Mouse (Mus musculus) adrenal gland, adult 2 months (tissue): ENCODE results near the gene Cdc42bpb. TPM values are rescaled to one million over a fixed set of nuclear protein-coding genes. Genes with fewer than 3 reads are reported as not detected.
A peak's percentile ranks its signal among the peaks of the same experiment; 100 is the strongest.

ENCODE experiments used
- DNase-seq: peaks from one replicate; pipeline ENCODE4 v3.0.0; 2021
- long read RNA-seq: library from polyadenylated mRNA; stranded (forward); transcript quantifications from one replicate; pipeline ENCODE4 v2.0.0, GENCODE M21; 2021
- polyA plus RNA-seq: library from polyadenylated mRNA; depleted of rRNA; stranded (reverse); fragments of >200 nt; gene quantifications from 2 replicates; pipeline ENCODE4 v1.2.3, GENCODE M21; 2012; rRNA removed
- total RNA-seq, 2 experiments: library from RNA; stranded (reverse); gene quantifications; 2 replicates each; pipeline ENCODE4 v1.2.3; 2021

The Cdc42bpb gene
- total RNA-seq, result 100 to 1,000 TPM; 119 to 120 TPM
- 339 and 354 TPM in 2 replicates for polyA plus RNA-seq
- long read RNA-seq, full-length matches to known transcripts, result 6 of 25 reads
- long read RNA-seq, partial matches to known transcripts, result 13 of 25 reads
- long read RNA-seq, other reads (novel, unspliced or antisense), result 6 of 25 reads

DNA sequence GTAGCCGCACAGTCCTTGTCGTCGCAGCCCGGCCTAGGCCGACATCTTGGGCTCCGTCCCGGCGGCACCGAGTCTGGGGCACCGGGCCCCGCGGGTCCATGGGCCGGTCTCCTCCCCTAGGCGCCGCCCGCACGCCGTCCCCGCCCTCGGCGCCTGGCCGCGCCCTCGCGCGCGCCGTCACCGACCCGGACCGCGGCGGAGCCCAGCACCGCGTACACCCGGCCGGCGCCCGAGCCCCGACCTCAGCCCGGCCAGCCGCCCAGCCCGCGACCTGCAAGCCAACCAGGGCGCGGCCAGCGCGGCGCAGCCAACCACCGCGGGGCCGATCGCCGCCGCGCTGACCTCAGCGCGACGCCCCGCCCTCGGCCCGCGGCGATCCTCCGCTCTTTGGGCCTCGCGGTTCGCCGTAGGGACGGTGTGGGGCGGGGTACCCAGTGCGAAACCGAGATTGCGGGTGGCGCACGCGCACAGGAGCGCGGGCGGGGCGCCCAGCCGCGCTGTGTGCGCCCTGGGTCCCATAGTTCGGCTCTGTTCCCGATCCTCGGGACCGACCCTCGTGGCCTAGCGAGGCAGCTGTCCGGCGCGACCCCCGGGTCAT is at the start of gene Cdc42bpb:
Gene Cdc42bpb (minus strand): TSS at position 343 of the 598 bp plus-strand sequence.
- peak; percentile 98 for DNase-seq

DNA sequence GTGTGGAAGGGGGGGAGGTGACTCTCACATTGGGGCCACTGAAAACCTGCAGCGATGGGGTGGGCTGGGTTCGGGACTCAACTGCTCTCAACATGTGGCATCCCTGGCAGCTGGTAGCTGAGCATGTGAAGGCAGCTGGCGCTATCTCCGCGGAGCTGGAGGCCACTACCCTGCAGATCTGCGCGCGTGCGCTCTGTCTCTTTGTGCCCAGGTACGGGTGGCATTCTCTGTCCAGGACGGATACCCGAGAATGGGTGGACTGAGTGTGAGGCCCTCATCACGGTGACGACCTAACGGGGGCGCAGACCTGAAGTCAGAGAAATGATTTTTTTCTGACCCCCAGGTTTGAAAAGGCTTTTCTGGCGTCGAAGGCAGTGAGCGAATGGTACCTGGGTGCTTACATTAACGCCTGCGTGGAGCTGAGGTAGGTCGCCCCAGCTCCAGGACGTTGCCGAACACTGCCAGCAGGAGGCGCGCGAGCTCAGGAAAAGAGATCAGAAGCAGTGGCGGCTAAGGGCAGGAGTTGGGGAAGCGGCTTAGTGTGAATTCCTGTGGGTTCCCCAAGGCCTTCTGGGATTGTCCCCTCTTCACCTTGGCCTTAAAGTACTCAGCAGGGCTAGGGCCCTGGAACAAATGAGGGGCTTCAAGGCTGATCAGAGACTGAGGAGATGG is 48.4 kb upstream of the Cdc42bpb start:
- DNase-seq, result peak; percentile 91

DNA sequence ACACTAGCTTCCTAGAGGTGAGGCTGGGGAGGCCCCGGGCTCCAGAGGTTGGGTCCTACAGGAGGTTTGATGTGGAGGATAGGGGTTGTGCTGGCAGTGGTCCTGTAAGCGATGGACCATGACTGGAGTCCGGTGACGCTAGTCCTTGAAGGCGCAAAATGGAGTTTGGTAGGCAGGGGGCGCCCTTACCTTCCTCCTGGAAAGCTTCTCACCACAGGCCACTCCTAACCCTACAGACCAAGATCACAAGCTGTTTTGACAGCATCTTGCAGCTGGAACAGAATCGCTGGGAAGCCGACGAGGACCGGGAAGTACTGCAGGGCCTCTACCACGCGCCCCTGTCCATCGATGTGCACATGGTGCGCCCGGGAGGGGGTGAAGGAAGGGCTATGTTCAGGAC is 47.7 kb upstream of the Cdc42bpb start:
- peak; percentile 87 for DNase-seq

DNA sequence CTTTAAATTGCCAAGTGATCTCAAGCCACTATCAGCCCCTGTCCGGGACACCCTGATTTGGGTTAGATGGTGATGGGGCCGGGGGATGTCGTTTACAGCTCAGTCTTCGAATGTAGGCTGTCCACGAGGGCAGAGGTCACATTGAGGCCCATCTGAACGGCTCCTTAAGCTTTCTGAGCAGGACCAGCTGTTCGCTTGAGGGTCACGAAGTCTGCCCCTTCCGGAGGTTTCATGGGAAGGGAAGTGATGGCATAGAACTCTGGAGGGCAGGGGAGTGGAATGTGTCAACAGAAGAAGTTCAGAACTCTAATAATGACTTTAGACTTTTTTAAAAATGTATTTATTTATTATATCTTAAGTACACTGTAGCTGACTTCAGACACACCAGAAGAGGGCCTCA is 47.0 kb upstream of the Cdc42bpb start:
- DNase-seq, result no peak

DNA sequence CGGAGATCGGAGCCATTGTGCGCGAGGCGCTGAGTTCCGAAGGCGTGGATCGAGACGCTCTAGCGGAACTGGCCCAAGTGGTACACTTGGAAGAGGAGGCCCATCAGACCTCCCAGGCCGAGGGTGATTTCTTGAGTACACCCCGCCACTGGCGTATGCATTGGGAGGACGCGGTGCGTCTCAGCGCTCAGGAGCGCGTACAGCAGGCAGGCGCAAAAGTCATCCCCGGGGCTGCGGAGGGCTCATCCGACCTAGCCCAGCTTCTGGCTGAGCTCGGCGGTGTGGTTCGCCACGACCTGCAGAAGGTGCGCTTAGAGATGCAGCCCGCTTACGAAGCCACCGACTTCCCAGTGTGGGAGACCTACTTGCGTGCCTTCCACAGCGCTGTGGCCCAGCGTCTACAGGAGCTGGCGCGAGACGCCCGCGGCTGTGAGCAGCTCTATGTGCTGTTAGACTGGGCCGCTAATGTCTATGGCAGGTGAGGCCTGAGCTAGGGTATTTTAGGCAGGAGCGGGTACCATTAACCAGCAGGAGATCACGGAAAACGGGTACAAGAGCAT is 46.1 kb upstream of the Cdc42bpb start:
- DNase-seq, result no peak

DNA sequence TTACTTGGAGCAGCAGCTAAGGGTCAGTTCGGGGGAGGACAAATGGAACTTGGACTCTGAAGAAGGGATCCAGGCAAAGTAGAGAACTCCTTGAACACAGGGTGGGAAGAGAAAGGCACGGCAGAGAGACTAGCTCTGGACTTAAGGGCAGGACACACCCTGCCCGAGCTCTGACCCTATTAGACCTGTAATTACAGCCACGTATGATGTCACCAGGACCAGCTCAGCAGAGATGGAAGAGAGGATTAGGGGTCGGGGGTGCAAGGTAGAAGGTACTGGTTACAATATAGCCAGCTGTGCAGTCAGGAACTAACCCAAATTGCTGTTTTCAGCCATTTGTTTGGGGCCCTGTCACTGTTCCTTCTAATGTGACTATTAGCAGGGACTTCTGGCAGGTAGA is 45.3 kb upstream of the Cdc42bpb start:
- no peak for DNase-seq

DNA sequence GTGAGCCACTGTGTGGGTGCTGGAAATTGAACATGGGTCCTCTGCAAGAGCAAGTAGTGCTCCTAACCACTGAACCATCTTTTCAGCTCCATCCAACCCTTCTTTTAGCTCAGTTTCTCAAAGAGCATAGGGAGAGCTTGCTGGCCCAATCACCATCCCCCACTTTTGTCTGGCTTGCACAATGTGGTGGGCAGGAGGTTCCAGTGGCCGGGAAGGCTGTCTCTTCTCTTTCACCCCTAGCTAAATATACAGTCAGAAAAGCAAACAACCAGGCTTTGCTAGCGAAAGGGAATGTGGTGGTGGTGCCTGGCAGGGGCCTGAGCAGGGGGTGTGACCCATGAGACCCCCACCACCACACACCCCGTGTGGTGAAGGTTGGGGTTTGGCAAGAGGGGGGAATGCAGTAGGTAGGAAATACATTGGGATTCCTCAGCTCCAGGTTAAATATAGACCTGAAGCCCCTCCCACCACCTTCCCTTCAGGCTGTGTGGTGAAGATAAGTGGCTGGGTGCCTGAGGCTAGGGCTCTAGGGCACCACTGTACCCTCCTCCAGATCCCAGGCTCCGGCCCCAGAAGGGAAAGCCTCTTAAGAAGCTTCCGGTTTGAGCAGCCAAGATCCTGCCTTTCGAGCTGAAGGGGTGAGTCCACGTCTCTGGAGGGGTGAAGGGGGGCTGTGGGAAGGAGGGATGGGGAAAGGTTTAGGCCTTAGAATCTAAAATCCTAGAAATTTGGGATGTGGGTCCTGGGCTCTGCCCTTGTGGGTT is 43.6 kb upstream of the Cdc42bpb start:
- DNase-seq, result no peak

DNA sequence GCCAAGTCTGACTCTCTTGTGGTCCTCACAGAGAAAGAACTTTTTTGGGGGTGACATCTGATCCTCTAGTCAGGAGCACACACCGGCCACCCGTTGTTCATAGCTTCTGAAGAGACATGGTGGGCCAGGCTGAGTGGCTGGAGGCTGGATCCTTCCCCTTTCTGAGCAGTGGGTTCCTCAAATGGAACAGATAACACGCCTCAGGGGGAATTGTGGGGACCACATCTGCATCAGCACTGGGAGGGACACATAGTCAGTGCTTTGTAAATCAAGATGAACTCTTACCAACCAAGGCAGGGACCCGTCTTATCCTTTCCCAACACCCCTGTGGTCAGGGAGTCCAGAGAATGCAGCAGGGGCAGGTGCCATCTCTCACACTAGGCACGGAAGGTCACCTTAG is 42.4 kb upstream of the Cdc42bpb start:
- DNase-seq, result no peak

DNA sequence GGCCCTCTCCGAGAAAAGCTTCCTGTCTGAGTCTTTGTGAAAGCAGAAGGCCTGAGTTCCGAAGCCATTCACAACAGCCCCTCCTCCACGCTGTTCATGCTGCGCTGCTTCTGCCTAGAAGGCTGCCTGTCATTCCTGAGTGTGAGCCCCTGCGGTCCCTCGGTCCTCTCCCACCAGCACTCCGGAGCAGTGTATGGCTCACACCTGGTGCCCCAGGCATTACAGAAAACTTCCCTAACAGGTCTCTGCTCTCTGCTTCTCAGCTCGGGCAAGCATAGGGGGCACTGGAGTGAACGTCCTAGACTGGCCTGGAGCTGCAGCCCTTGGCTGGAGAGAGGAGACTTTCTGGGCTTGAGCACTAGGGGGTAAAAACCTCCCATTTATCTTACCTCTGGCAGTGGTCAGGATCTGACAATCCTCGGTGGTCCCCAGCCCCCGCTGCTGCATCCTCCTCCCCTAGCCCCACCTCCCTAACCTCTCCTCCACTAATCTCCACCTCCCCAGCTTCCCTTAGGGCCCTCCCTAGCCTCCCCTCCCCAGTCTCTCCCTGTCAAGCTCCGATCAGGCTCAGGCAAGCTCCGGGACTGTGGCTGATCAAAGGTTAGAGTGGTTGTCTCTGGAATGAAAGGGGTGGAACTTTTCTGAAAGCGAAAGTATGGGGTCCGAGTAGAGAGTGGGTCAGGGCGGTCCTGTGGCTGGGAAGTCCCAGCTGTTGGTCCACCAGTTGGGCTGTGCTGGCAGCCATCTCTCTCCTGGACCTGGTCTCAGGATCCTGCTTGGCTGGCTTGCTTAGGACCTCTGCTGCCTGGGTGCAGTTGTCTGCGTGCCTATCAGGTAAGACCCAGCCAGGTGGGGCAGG is 39.6 kb upstream of the Cdc42bpb start, which contains the start of gene Exoc3l4:
Gene Exoc3l4 (plus strand): TSS at position 97 of the 859 bp plus-strand sequence.
- no peak for DNase-seq

DNA sequence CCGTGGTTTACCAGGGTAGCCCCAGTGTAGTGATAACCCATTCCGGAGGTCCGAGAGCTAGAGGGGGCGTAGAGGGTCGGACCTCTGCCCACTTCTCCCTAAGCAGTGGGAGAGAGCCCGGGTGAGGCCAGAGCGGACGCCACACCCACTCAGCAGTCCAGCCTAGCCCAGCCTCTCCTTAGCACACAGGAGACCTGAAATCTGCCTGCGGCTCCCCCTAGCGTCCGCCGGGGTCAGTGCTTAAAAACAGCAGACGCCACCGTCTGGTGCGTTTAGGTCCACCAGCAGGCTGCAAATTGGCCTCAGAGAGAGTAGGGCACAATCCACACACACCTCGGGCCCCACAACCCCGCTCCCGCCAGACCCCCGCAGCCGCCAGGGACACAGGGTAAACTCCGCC is 35.8 kb upstream of the Cdc42bpb start:
- DNase-seq, result peak; percentile 92

DNA sequence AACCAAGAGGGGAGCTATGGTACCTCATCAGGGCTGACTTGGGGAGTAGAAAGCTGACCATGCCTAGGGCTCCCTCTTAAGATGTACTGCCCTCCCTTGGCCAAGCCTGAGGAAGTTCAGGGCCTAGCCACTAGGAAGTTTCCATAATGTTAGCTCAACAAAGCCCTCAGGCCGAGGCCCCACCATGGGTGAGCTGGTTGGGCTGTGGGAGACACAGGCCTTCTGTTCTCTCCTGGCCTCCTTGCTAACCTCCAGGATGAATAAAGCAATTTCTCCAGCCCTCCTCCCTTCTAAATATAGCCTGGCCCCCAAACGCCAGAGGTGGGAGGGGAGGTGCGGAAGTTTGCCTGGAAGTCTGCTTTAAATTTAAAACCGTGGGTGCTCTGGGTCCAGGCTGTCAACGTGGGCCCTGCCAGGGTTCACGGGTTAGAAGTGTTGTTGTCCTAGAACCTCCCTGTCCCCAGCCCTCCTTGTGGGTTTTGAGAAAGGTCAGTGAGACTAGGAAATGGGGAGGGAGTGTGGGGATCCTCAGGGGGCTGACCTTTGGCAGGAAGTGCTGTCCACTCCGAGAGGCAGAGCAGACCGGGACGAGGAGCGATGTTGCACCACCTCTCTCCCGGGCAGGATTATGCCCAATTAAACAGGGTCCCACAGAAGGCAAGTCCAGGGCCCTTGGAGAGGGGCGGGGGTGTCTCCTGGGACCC is 35.2 kb upstream of the Cdc42bpb start:
- peak; percentile 53 for DNase-seq

DNA sequence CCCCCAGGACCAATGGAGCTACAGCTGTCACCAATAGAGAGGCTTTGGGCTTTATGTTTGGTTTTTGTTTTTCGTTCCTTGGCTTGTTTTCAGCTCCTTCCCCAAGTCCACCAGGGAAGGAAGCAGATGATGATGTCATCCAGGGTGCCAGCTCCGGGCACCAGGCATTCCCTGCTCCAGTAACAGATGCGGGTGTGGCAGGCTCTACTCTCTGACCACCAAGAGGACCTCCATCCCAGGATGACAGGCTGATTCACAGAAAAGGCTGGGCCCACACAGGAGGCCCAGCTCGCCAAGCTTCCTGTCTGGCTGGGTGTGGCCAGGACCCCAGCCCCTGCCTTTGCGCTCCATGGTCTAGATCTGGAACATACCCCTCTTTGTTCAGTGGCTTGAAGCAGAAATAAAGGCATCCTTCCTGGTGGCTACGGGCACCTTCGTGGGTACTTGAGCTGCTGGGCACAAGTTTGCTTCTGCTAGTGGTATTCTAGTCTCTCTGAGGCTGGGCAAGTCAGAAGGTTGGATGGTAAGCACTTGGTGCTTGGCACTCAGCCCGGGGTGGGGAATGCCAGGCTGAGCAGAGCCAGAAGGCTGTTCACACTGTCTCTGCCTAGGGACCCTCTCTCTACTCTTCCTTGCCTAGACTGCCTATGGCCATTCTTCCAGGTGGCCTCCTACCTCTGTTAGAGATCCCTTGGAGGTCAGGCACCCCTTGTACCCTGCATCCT is 34.3 kb upstream of the Cdc42bpb start:
- DNase-seq, result no peak

DNA sequence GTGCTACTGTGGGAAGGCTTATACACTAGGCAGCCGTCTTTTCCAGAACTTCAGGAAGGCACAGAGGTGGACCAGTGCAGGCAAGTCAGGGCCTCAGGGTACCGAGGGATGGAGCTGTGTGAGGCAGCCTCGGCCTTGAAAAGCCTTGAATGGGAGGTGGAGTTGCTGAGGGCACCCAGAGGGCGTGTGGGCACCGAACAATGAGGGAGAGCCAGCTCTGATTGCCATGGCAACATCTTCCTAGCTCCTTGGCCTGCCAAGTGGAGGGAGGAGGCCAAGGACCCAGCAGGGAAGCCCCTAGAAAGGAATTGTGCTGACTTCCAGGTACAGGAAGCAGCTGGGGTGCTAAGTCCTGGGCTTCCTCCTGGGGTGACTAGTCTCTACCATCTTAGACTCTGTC is 32.1 kb upstream of the Cdc42bpb start:
- DNase-seq, result no peak

DNA sequence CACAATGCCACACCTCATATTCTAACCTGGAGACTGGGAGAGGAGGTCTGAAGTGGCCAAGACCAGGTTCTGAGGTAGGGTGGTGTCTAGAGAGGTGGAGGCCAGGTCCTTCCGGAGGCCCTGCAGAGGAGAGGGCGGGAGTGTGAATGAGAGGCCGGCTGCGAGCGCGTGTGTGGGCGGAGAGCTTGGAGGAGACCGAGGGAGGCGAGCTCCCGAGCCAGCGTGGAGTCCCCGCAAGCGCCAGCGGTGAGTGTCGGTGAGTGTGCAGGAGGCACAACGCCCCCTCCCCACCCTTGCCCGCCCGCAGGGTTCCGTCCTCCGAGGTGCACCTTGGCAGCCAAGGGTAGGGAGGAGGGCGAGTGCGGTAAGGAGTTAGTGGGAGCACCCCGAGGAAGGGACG is 29.1 kb upstream of the Cdc42bpb start, which contains the start of gene Lbhd2:
Gene Lbhd2 (plus strand): TSS at position 188 of the 400 bp plus-strand sequence.
- DNase-seq, result no peak

DNA sequence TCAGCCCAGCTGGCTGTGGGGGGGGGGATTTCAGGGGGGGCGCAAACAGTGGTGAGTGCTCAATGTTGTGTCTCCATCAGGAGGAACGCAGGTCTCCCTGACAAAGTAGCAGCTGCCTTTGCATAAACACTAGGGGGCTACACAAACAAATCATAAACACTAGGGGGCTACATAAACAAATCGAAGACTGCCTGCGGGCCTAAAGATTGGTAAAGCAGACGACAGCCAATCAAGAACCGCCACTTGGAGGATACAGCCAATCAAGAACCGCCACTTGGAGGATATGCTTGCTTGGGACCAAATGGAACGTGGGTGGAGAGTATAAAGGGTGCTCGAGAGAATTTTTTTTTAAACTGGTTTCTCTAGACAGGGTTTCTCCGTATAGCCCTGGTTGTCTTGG is 27.4 kb upstream of the Cdc42bpb start:
- no peak for DNase-seq

DNA sequence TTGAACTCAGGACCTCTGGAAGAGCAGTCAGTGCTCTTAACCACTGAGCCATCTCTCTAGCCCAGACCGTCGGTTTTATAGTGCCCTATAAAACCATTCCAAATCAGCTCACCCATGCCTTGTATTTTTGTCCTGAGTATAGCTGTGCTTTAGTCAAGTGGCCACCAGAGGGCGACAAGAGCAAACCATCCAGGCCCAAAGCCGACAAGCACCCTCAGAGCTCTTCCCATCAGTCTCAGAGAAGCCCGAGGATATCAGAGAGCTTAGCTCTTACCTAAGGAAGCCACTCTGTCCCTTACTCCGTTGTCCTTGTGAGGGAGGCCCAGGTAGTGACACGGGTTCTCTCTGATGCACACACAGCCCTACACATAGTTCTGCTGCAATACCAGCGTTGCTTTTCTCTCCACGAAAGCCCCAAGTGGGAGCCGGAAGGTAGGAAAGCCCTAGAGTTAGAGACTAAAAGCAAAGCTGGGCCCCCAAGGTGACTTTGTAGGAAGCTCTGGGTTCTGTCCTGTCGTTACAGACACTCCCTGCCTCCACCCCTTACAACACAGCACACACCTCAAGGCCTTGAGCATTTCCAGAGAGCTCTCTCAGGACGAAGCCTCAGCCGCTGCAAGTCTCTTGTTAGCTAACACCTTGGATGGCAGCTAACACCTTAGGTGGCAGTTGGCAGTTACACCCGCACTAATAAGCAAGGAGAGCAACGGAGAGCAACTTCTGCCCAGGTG is 24.1 kb upstream of the Cdc42bpb start:
- peak; percentile 75 for DNase-seq

DNA sequence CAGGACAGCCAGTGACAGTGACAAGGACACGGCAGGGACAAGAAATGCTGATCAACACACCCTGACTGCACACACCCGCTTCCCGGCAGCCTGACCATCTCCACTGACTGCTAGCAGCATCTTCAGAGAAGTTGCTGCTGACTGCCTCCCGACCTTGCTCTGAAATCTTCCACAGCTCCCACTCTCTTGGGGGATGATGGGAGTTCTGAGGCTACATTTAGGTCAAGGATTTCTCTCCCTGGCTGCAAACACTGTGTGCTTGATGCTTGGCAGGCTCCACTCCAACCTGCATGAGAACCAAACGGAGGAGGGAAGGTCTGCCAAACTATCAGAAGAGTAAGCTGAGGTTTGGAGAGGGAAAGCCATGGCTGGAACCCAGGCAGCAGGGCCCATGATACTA is 19.5 kb upstream of the Cdc42bpb start:
- peak; percentile 60 for DNase-seq

DNA sequence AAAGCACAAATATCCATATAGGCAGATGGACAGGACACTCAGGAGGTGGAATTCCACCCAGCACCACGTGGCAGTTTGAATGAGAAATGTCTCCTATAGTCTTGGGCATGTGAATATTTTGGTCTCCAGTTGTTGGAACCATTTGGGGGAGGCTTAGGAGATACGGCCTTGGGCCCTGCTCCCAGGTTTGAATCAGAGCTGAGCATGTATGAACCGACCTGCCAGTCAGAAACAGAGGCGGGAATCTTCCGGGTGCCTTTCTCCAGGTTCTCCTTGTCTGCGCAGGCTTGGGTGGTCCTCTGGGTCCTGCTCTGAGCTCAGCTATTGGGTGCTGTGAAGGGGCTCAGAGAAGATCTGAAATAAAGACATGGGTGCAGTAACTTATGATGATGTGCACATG is 16.5 kb upstream of the Cdc42bpb start:
- DNase-seq, result peak; percentile 64

DNA sequence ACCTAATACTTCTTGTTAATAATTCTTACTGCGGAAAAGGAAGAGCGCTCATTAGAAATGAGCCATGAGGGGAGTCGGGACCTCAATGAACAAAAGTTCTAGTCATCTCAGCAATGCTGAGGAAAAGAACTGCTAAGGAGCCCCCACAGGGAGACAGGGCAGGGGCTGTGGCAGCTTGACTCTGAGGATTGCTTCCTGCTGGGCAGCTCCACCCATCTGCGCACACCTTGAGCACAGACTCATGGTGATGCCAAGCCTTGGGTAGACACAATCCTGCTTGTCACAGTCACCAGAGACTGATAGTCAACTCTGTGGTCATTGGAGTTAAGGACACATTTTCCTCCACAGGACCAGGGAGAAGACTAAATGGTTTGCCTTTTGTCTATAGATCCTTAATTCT is 9.6 kb upstream of the Cdc42bpb start:
- DNase-seq, result no peak
